Mouse (Mus musculus) kidney, embryonic 15.5 days (tissue): ENCODE measurements around the gene Olfr649. TPM values are rescaled to one million over a fixed set of nuclear protein-coding genes. Genes with fewer than 3 reads are reported as not detected.

ENCODE experiments used
- ATAC-seq: fragments of 200-750 bp; cut with Nextera tagmentation; replicated peaks from 2 replicates; pipeline ENCODE4 v1.8.0; 2017; ENCODE audit warnings: moderate TSS enrichment; ENCODE audit not compliant: low FRiP score
- H3K27ac ChIP-seq: fragments of 300-500 bp; sonication (generic); 2 replicates; pipeline ENCODE4 v1.5.1; 2015; ENCODE audit warnings: mild to moderate bottlenecking, inconsistent platforms
- H3K27me3 ChIP-seq: fragments of 300-500 bp; sonication (generic); 2 replicates; pipeline ENCODE4 v1.6.1; 2015; ENCODE audit warnings: inconsistent platforms
- H3K36me3 ChIP-seq: fragments of 300-500 bp; sonication (generic); 2 replicates; pipeline ENCODE4 v1.6.1; 2015; ENCODE audit warnings: inconsistent platforms
- H3K4me1 ChIP-seq: fragments of 300-500 bp; sonication (generic); 2 replicates; pipeline ENCODE4 v1.6.1; 2015; ENCODE audit warnings: inconsistent platforms
- H3K4me2 ChIP-seq: fragments of 300-500 bp; sonication (generic); 2 replicates; pipeline ENCODE4 v1.6.1; 2015; ENCODE audit warnings: moderate library complexity, mild to moderate bottlenecking, inconsistent platforms
- H3K4me3 ChIP-seq: fragments of 300-500 bp; sonication (generic); replicated peaks from 2 replicates; pipeline ENCODE4 v1.5.1; 2015; ENCODE audit warnings: mild to moderate bottlenecking, inconsistent platforms
- H3K9ac ChIP-seq: fragments of 300-500 bp; sonication (generic); 2 replicates; pipeline ENCODE4 v1.6.1; 2015; ENCODE audit warnings: mild to moderate bottlenecking, inconsistent platforms
- H3K9me3 ChIP-seq: fragments of 300-500 bp; sonication (generic); replicated peaks from 2 replicates; pipeline ENCODE4 v1.6.1; 2016; ENCODE audit warnings: inconsistent platforms
- WGBS: fragments of 180-500 bp; shearing (Covaris S2); methylation state at CpG from one replicate; pipeline ENCODE4 v1.1.7; 2015; ENCODE audit warnings: mixed read lengths; 5-methylcytosine and 5-hydroxymethylcytosine counted together
- polyA plus RNA-seq: library from polyadenylated mRNA; unstranded; fragments of >200 nt; fragmentation: Nextera tagmentation; extraction: Ambion mirVana; gene quantifications from 2 replicates; pipeline ENCODE4 v1.2.1, GENCODE M21; 2015

Gene Olfr649
- polyA plus RNA-seq, 1 experiment from 2014 or later, result not detected

- ATAC-seq, result no peak
These were observed 12.5 kb downstream of the Olfr649 start, which contains the start of gene Olfr648 for GRCm38 (mm10) chr7:104183292-104183691. TSS of gene Olfr648 (minus strand) at chr7:104183392.

GRCm38 (mm10) chr7:104179074-104179473 is 16.7 kb downstream of the Olfr649 start:
- no peak overlapping the region for H3K4me3 ChIP-seq

More at GRCm38 (mm10) chr7:104183292-104183691, 12.5 kb downstream of the Olfr649 start, which contains the start of gene Olfr648:
- no peak within 1 kb of the TSS for H3K9ac ChIP-seq
- H3K27ac ChIP-seq, result no peak within 1 kb of the TSS
- no peaks in the 10 kb centered on the region for H3K27me3 ChIP-seq
- H3K4me2 ChIP-seq, result no peak within 1 kb of the TSS
- 91% methylated on average over 2 of the region's 2 CpGs for WGBS
- H3K36me3 ChIP-seq, result no peaks in the 10 kb centered on the region
- H3K4me1 ChIP-seq, result no peaks in the 10 kb centered on the region
- no peaks in the 10 kb centered on the region for H3K9me3 ChIP-seq
- H3K4me3 ChIP-seq, result no peak within 1 kb of the TSS

GRCm38 (mm10) chr7:104178422-104179054 is 17.2 kb downstream of the Olfr649 start:
- Histone ChIP-seq H3K27ac (no peak overlapping the region), H3K4me1 (no peaks in the 10 kb centered on the region), H3K27me3 (no peaks in the 10 kb centered on the region), H3K9ac (no peak overlapping the region), H3K4me2 (no peak overlapping the region), H3K9me3 (no peaks in the 10 kb centered on the region), H3K4me3 (no peak overlapping the region), H3K36me3 (no peaks in the 10 kb centered on the region)
- 82% methylated on average over 5 of the region's 5 CpGs for WGBS
- ATAC-seq, result no peak

More at GRCm38 (mm10) chr7:104179074-104179473, 16.7 kb downstream of the Olfr649 start:
- H3K36me3 ChIP-seq, result no peaks in the 10 kb centered on the region
- no peaks in the 10 kb centered on the region for H3K4me1 ChIP-seq
- H3K9me3 ChIP-seq, result no peaks in the 10 kb centered on the region
- no peak overlapping the region for H3K4me2 ChIP-seq
- ATAC-seq, result no peak
- no peaks in the 10 kb centered on the region for H3K27me3 ChIP-seq
- 91% methylated on average over 1 of the region's 1 CpGs for WGBS
- H3K27ac ChIP-seq, result no peak overlapping the region
- no peak overlapping the region for H3K9ac ChIP-seq

- H3K4me1 ChIP-seq, result no peaks in the 10 kb centered on the region
- no peaks in the 10 kb centered on the region for H3K36me3 ChIP-seq
- no peak overlapping the region for H3K4me3 ChIP-seq
- H3K27ac ChIP-seq, result no peak overlapping the region
- H3K9me3 ChIP-seq, result no peaks in the 10 kb centered on the region
- WGBS, result 57% methylated on average over 1 of the region's 1 CpGs
- no peak overlapping the region for H3K4me2 ChIP-seq
- no peaks in the 10 kb centered on the region for H3K27me3 ChIP-seq
- H3K9ac ChIP-seq, result no peak overlapping the region
- ATAC-seq, result no peak
These were observed 20.7 kb downstream of the Olfr649 start for GRCm38 (mm10) chr7:104175085-104175484.

- Histone ChIP-seq H3K27me3 (no peaks in the 10 kb centered on the region), H3K9me3 (no peaks in the 10 kb centered on the region), H3K4me2 (no peak overlapping the region), H3K9ac (no peak overlapping the region), H3K4me3 (no peak overlapping the region), H3K27ac (no peak overlapping the region), H3K4me1 (no peaks in the 10 kb centered on the region), H3K36me3 (no peaks in the 10 kb centered on the region)
- ATAC-seq, result 0 out of 2 replicates have a peak, but pooled peaks have one; percentile 46
- 65% methylated on average over 6 of the region's 6 CpGs for WGBS
These were observed 26.1 kb downstream of the Olfr649 start for GRCm38 (mm10) chr7:104169634-104170204.

- WGBS, result 79% methylated on average over 6 of the region's 6 CpGs
- no peaks in the 10 kb centered on the region for H3K27me3 ChIP-seq
- ATAC-seq, result 0 out of 2 replicates have a peak, but pooled peaks have one; percentile 18
- H3K4me1 ChIP-seq, result no peaks in the 10 kb centered on the region
- H3K36me3 ChIP-seq, result no peaks in the 10 kb centered on the region
- H3K4me2 ChIP-seq, result no peak overlapping the region
- no peak overlapping the region for H3K27ac ChIP-seq
- no peak overlapping the region for H3K9ac ChIP-seq
- no peak overlapping the region for H3K4me3 ChIP-seq
- H3K9me3 ChIP-seq, result no peaks in the 10 kb centered on the region
These were observed 28.7 kb downstream of the Olfr649 start for GRCm38 (mm10) chr7:104167105-104167504.

- no peaks in the 10 kb centered on the region for H3K36me3 ChIP-seq
- WGBS, result 86% methylated on average over 2 of the region's 2 CpGs
- no peak for ATAC-seq
These were observed 45.3 kb downstream of the Olfr649 start, which contains the start of gene Ubqlnl for GRCm38 (mm10) chr7:104150456-104150855. TSS of gene Ubqlnl (minus strand) at chr7:104150556.

GRCm38 (mm10) chr7:104143179-104143578 is 52.6 kb downstream of the Olfr649 start, which contains the start of gene Ubqln3:
TSS of gene Ubqln3 (minus strand) at chr7:104143279.
- Histone ChIP-seq H3K27me3 (no peaks in the 10 kb centered on the region), H3K4me3 (no peak within 1 kb of the TSS), H3K4me2 (no peak within 1 kb of the TSS), H3K27ac (no peak within 1 kb of the TSS), H3K9ac (no peak within 1 kb of the TSS), H3K36me3 (no peaks in the 10 kb centered on the region), H3K9me3 (no peaks in the 10 kb centered on the region), H3K4me1 (no peaks in the 10 kb centered on the region)
- WGBS, result 78% methylated on average over 3 of the region's 3 CpGs
- no peak for ATAC-seq

More at GRCm38 (mm10) chr7:104150456-104150855, 45.3 kb downstream of the Olfr649 start, which contains the start of gene Ubqlnl:
- Histone ChIP-seq H3K4me1 (no peaks in the 10 kb centered on the region), H3K4me2 (no peak within 1 kb of the TSS), H3K27ac (no peak within 1 kb of the TSS), H3K4me3 (no peak within 1 kb of the TSS), H3K9me3 (no peaks in the 10 kb centered on the region), H3K27me3 (no peaks in the 10 kb centered on the region), H3K9ac (no peak within 1 kb of the TSS)

Other genes starting within 250 kb of the Olfr649 start
- not detected in 2 replicates for gene Olfr635, start 224.8 kb downstream of the Olfr649 start, polyA plus RNA-seq
- gene Olfr638, start 197.2 kb downstream of the Olfr649 start, polyA plus RNA-seq, result not detected in 2 replicates
- gene Olfr639, start 178.7 kb downstream of the Olfr649 start, polyA plus RNA-seq, result 0.03 TPM in 1 of 2 replicates, not detected in the other
- not detected in 2 replicates for gene Olfr640, start 170.4 kb downstream of the Olfr649 start, polyA plus RNA-seq
- not detected in 2 replicates for gene Olfr641, start 160.5 kb downstream of the Olfr649 start, polyA plus RNA-seq
- gene Olfr642, start 143.3 kb downstream of the Olfr649 start, polyA plus RNA-seq, result not detected in 2 replicates
- gene 4930516K23Rik, start 134.5 kb downstream of the Olfr649 start, polyA plus RNA-seq, result not detected in 2 replicates
- not detected in 2 replicates for gene Olfr644, start 124.1 kb downstream of the Olfr649 start, polyA plus RNA-seq
- not detected in 2 replicates for gene Olfr645, start 110.5 kb downstream of the Olfr649 start, polyA plus RNA-seq
- not detected in 2 replicates for gene Olfr646, start 91.1 kb downstream of the Olfr649 start, polyA plus RNA-seq
- gene Ubqln5, start 66.2 kb downstream of the Olfr649 start, polyA plus RNA-seq, result not detected in 2 replicates
- gene Olfr643, start 58.6 kb downstream of the Olfr649 start, polyA plus RNA-seq, result not detected in 2 replicates
- gene Ubqln3, start 52.7 kb downstream of the Olfr649 start, polyA plus RNA-seq, result not detected in 2 replicates
- gene Ubqlnl, start 45.4 kb downstream of the Olfr649 start, polyA plus RNA-seq, result not detected in 2 replicates
- not detected in 2 replicates for gene Olfm5, start 31.2 kb downstream of the Olfr649 start, polyA plus RNA-seq
- gene Olfr648, start 12.6 kb downstream of the Olfr649 start, polyA plus RNA-seq, result 0.10 and 0.14 TPM in 2 replicates
- 1.9 and 2.2 TPM in 2 replicates for gene Trim6, start 22.8 kb upstream of the Olfr649 start, polyA plus RNA-seq
- 2.0 and 2.1 TPM in 2 replicates for gene Trim34a, start 48.5 kb upstream of the Olfr649 start, polyA plus RNA-seq
- gene Trim5, start 92.1 kb upstream of the Olfr649 start, polyA plus RNA-seq, result 0.30 and 0.38 TPM in 2 replicates
- gene Trim12a, start 119.5 kb upstream of the Olfr649 start, polyA plus RNA-seq, result 7.1 and 7.5 TPM in 2 replicates
- 0.09 TPM in 1 of 2 replicates, not detected in the other for gene Trim34b, start 133.5 kb upstream of the Olfr649 start, polyA plus RNA-seq
- gene Trim12c, start 157.4 kb upstream of the Olfr649 start, polyA plus RNA-seq, result 2.2 and 2.3 TPM in 2 replicates
- 0.09 TPM in 1 of 2 replicates, not detected in the other for gene Trim30b, start 173.9 kb upstream of the Olfr649 start, polyA plus RNA-seq
- gene Trim30c, start 204.9 kb upstream of the Olfr649 start, polyA plus RNA-seq, result 0.12 and 0.22 TPM in 2 replicates